Mouse (Mus musculus) neural tube, embryonic 14.5 days (tissue): ENCODE measurements around the gene Rwdd1. TPM values are rescaled to one million over a fixed set of nuclear protein-coding genes. Genes with fewer than 3 reads are reported as not detected.
A peak's percentile ranks its signal among the peaks of the same experiment; 100 is the strongest.
"Not testable (repeated sequence)": the region's sequence is repeated elsewhere in the genome, so short reads cannot be mapped to it uniquely, and the experiment has no call there.

Experiments used
- ATAC-seq: fragments of 200-750 bp; cut with Nextera tagmentation; 2 replicates; pipeline ENCODE4 v1.8.0; 2017; ENCODE audit warnings: low read depth, mild to moderate bottlenecking, moderate TSS enrichment, moderate library complexity
- H3K27ac ChIP-seq: fragments of 300-500 bp; sonication (generic); 2 replicates; pipeline ENCODE4 v1.5.1; 2014; ENCODE audit warnings: low read depth, mild to moderate bottlenecking, control low read depth, low read length, moderate library complexity, mixed read lengths
- H3K27me3 ChIP-seq: fragments of 300-500 bp; sonication (generic); 2 replicates; pipeline ENCODE4 v1.6.1; 2014; ENCODE audit warnings: low read length; ENCODE audit not compliant: control insufficient read depth, insufficient read depth
- H3K36me3 ChIP-seq: fragments of 300-500 bp; sonication (generic); 2 replicates; pipeline ENCODE4 v1.6.1; 2014; ENCODE audit warnings: low read length, mixed read lengths; ENCODE audit not compliant: control insufficient read depth, insufficient read depth
- H3K4me1 ChIP-seq: fragments of 300-500 bp; sonication (generic); 2 replicates; pipeline ENCODE4 v1.6.1; 2014; ENCODE audit warnings: low read length; ENCODE audit not compliant: control insufficient read depth, insufficient read depth
- H3K4me2 ChIP-seq: fragments of 300-500 bp; sonication (generic); 2 replicates; pipeline ENCODE4 v1.6.1; 2014; ENCODE audit warnings: mild to moderate bottlenecking, low read depth, low read length, control low read depth
- H3K4me3 ChIP-seq: fragments of 300-500 bp; sonication (generic); 2 replicates; pipeline ENCODE4 v1.5.1; 2014; ENCODE audit warnings: low read depth, low read length, control low read depth, mixed read lengths
- H3K9ac ChIP-seq: fragments of 300-500 bp; sonication (generic); replicated peaks from 2 replicates; pipeline ENCODE4 v1.6.1; 2014; ENCODE audit warnings: low read depth, mild to moderate bottlenecking, control low read depth, low read length, mixed read lengths
- H3K9me3 ChIP-seq: fragments of 300-500 bp; sonication (generic); 2 replicates; pipeline ENCODE4 v1.6.1; 2016; ENCODE audit warnings: low read length; ENCODE audit not compliant: control insufficient read depth
- WGBS: fragments of 180-500 bp; shearing (Covaris S2); extraction: QIAGEN DNeasy Blood & Tissue Kit; methylation state at CpG from one replicate; pipeline ENCODE4 v1.1.7; 2014; 5-methylcytosine and 5-hydroxymethylcytosine counted together
- polyA plus RNA-seq: library from polyadenylated mRNA; unstranded; fragments of >200 nt; fragmentation: Nextera tagmentation; extraction: Ambion mirVana; gene quantifications from 2 replicates; pipeline ENCODE4 v1.2.1, GENCODE M21; 2014

Gene Rwdd1
- polyA plus RNA-seq, 1 experiment from 2014 or later: 149 TPM

GRCm38 (mm10) chr10:34018746-34019301 lies 600 bp downstream of the Rwdd1 start:
- peak overlapping the region; percentile 88 for H3K27ac ChIP-seq
- H3K36me3 ChIP-seq: no peaks in the 10 kb centered on the region
- WGBS: under 1% methylated on average over 21 of the region's 21 CpGs
- no peaks in the 10 kb centered on the region for H3K9me3 ChIP-seq
- H3K4me1 ChIP-seq: peaks cover 14% of the 10 kb centered on the region
- ATAC-seq: 0 out of 2 replicates have a peak, but pooled peaks have one; percentile 1
- H3K4me2 ChIP-seq: peak overlapping the region; percentile 83
- H3K9ac ChIP-seq: peak overlapping the region; percentile 94
- H3K27me3 ChIP-seq: no peaks in the 10 kb centered on the region
- H3K4me3 ChIP-seq: peak overlapping the region; percentile 63

- H3K36me3 ChIP-seq: no peaks in the 10 kb centered on the region
- ATAC-seq: no peak
- H3K4me3 ChIP-seq: no peak overlapping the region
- H3K9me3 ChIP-seq: no peaks in the 10 kb centered on the region
- H3K9ac ChIP-seq: no peak overlapping the region
- H3K4me1 ChIP-seq: peaks cover 7% of the 10 kb centered on the region
- no peak overlapping the region for H3K4me2 ChIP-seq
- WGBS: 92% methylated on average over 2 of the region's 2 CpGs
- H3K27ac ChIP-seq: no peak overlapping the region
- H3K27me3 ChIP-seq: no peaks in the 10 kb centered on the region
These were observed 6.2 kb downstream of the Rwdd1 start for GRCm38 (mm10) chr10:34013241-34013640.

DNA sequence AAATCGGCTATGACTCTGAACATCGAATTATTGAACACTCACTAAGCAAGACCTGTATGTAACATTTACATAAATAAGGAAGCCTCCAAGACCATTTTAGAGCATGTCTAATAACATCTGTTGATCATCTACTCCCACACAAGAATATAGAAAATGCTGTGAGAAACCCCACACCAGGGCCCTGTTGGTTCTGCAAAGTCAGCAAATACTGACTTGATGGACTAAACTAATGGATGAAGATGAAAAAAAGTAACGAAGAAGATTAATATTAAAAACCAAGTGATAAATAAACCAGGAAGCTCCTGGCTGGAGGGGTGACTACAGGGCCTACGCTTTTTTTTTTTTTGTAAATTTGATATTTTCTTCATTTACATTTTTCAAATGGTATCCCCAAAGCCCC lies 6.8 kb downstream of the Rwdd1 start:
- H3K4me3 ChIP-seq: no peak overlapping the region
- WGBS: 96% methylated on average over 4 of the region's 4 CpGs

DNA sequence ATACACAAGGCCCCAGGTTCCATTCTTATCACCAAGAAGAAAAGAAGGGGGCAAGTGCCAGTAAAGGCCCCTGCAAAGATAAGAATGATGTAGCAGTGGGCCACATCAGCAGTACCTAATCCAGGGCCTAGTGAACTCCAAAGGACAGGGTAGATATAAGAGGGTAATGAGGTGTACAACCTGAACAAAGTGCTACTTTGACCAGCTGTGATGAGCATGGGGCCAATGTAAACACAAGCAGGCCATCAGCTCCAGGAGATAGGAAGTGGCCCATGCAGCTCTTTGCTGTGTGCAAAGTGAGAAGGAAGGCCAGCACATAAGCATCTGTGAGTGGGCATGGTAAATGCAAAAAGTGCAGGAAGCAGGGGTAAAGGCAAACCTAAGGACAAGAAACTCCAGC lies 21.0 kb downstream of the Rwdd1 start:
- Histone ChIP-seq H3K9ac (no peak overlapping the region), H3K9me3 (no peaks in the 10 kb centered on the region), H3K4me1 (no peaks in the 10 kb centered on the region), H3K27ac (no peak overlapping the region), H3K4me2 (no peak overlapping the region), H3K36me3 (peaks cover 33% of the 10 kb centered on the region), H3K4me3 (no peak overlapping the region), H3K27me3 (no peaks in the 10 kb centered on the region)
- ATAC-seq: no peak

More for the DNA sequence above, 6.8 kb downstream of the Rwdd1 start:
- no peak overlapping the region for H3K9ac ChIP-seq
- no peak for ATAC-seq
- H3K27ac ChIP-seq: no peak overlapping the region
- H3K4me2 ChIP-seq: no peak overlapping the region
- H3K4me1 ChIP-seq: peaks cover 4% of the 10 kb centered on the region; the same call in 1 of the 2 replicates
- no peaks in the 10 kb centered on the region for H3K27me3 ChIP-seq
- no peaks in the 10 kb centered on the region for H3K9me3 ChIP-seq
- no peaks in the 10 kb centered on the region for H3K36me3 ChIP-seq

- H3K27ac ChIP-seq, H3K4me3 ChIP-seq, H3K4me1 ChIP-seq, H3K9ac ChIP-seq, H3K9me3 ChIP-seq, H3K4me2 ChIP-seq, H3K27me3 ChIP-seq, ATAC-seq: not testable (repeated sequence)
- H3K36me3 ChIP-seq: peaks cover 37% of the 10 kb centered on the region
- WGBS: 96% methylated on average over 6 of the region's 8 CpGs
These were observed 22.7 kb downstream of the Rwdd1 start for GRCm38 (mm10) chr10:33996686-33997085.

GRCm38 (mm10) chr10:33986771-33987170 lies 32.7 kb downstream of the Rwdd1 start:
- no peak overlapping the region for H3K4me2 ChIP-seq
- no peak overlapping the region for H3K27ac ChIP-seq
- no peaks in the 10 kb centered on the region for H3K9me3 ChIP-seq
- 31% methylated on average over 4 of the region's 4 CpGs for WGBS
- H3K4me1 ChIP-seq: no peaks in the 10 kb centered on the region
- H3K36me3 ChIP-seq: no peaks in the 10 kb centered on the region; the same call in 1 of the 2 replicates
- H3K27me3 ChIP-seq: no peaks in the 10 kb centered on the region
- no peak overlapping the region for H3K9ac ChIP-seq
- peak; percentile 84 for ATAC-seq
- no peak overlapping the region for H3K4me3 ChIP-seq

GRCm38 (mm10) chr10:33974781-33975494 lies 44.5 kb downstream of the Rwdd1 start:
- no peaks in the 10 kb centered on the region for H3K4me1 ChIP-seq
- WGBS: 94% methylated on average over 7 of the region's 7 CpGs
- H3K4me3 ChIP-seq: no peak overlapping the region
- H3K9ac ChIP-seq: no peak overlapping the region
- no peaks in the 10 kb centered on the region for H3K27me3 ChIP-seq
- no peaks in the 10 kb centered on the region for H3K9me3 ChIP-seq
- H3K27ac ChIP-seq: no peak overlapping the region
- H3K4me2 ChIP-seq: no peak overlapping the region
- H3K36me3 ChIP-seq: no peaks in the 10 kb centered on the region
- ATAC-seq: no peak

DNA sequence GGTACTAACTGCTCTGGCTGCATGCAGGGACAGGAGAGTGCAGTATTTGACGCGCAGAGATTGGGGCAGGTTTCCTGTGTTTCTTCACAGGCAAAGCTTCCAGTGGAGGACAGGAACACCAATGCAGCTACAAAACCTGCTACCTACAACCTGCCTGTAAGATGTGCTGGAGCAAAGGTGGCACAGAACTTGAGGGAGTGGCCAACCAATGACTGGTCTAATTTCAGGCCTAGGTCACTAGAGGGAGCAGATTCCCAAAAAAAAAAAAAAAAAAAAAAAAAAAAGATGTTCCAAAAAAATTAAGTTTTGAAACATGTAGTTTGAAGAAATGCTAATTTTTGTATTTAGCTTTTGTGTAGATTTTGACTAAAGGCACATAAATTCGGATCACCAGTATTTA lies 66.9 kb downstream of the Rwdd1 start:
- no peak overlapping the region for H3K4me2 ChIP-seq
- no peak for ATAC-seq
- no peak overlapping the region for H3K4me3 ChIP-seq
- 79% methylated on average over 3 of the region's 3 CpGs for WGBS
- peaks cover 10% of the 10 kb centered on the region; the same call in 1 of the 2 replicates for H3K4me1 ChIP-seq
- H3K36me3 ChIP-seq: 0 out of 2 replicates have a peak, but pooled peaks cover 4% of the 10 kb centered on the region
- no peak overlapping the region for H3K9ac ChIP-seq
- no peaks in the 10 kb centered on the region for H3K27me3 ChIP-seq
- H3K27ac ChIP-seq: no peak overlapping the region
- no peaks in the 10 kb centered on the region for H3K9me3 ChIP-seq

DNA sequence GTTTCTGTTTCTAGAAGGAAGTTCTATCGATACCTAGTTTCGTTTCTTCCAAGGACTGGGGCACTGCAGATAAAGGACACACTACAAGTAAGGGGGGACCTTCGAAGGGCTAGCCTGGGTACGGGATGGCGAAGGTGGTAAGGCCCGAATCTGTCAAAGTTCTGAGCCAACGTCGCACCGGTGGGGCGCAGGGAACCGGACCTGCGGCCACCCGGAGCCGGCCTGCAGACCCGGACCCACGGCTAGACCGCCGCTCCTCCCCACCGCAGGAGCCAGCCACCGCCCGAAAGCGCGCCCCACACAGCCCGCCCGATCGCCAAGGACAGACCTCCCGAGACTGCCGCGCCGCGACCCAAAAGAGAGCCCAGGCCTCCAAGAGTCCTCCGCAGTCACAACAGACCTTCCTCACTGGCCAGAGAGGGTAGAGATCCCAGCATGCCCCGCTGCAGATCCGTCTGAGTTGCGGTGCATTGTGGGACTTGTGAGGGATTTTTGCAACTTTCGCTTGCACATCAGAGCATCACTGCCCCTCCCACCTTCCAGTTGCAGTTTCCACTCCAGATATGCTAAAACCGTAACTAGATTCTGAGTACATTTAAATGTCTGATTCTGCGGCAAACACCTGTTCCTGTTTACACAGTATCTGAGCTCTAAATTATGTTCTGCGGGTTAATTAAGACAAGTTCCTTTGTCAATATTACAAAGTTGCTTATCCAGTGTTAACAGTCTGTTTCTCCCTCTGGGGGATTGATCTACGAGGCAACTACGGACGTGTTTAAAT lies 68.4 kb downstream of the Rwdd1 start, which contains the start of gene Zup1:
Zup1 (minus strand) TSS at position 467 of the 781 bp plus-strand sequence.
- Histone ChIP-seq H3K27me3 (no peaks in the 10 kb centered on the region), H3K27ac (0 out of 2 replicates have a peak within 1 kb of the TSS, but pooled peaks have one; percentile 29), H3K9me3 (no peaks in the 10 kb centered on the region), H3K4me3 (peak within 1 kb of the TSS; percentile 56), H3K9ac (peak within 1 kb of the TSS; percentile 76), H3K4me2 (peak within 1 kb of the TSS; percentile 65), H3K4me1 (peaks cover 10% of the 10 kb centered on the region; the same call in 1 of the 2 replicates), H3K36me3 (0 out of 2 replicates have a peak, but pooled peaks cover 4% of the 10 kb centered on the region)
- 4% methylated on average over 42 of the region's 42 CpGs for WGBS
- peak; percentile 98 for ATAC-seq
